Mouse (Mus musculus): ENCODE measurements around the gene Lingo1.

GRCm38 (mm10) chr9:56636214-56636613 lies 160.1 kb downstream of the Lingo1 start:
- TF ChIP-seq CTCF (IDR thresholded peaks at IDR 0.05; ENCODE audit: control insufficient read depth, insufficient read depth, insufficient read length) (peak; percentile 98), CEBPB (IDR thresholded peaks at IDR 0.05; ENCODE audit: low read depth) (no peak), USF1 (IDR thresholded peaks at IDR 0.05; ENCODE audit: low read depth) (no peak), MYOD1 (IDR thresholded peaks at IDR 0.05; ENCODE audit: control insufficient read depth, insufficient read length, low read depth) (no peak), MAX (IDR thresholded peaks at IDR 0.05) (no peak), MYOG (IDR thresholded peaks at IDR 0.05; ENCODE audit: control insufficient read depth, extremely low read depth, insufficient read length) (no peak), FOSL1 (IDR thresholded peaks at IDR 0.05; ENCODE audit: insufficient read depth, low read length, poor library complexity, severe bottlenecking) (no peak)

Measured in C2C12 (cell line).